Mouse (Mus musculus): ENCODE measurements at regions not wholly inside any gene's neighbourhood (a gene's known extent, or its start where the extent isn't known, plus 50 kb on each side); places are given as distances from the start of the nearest gene placed in this dataset.

DNA sequence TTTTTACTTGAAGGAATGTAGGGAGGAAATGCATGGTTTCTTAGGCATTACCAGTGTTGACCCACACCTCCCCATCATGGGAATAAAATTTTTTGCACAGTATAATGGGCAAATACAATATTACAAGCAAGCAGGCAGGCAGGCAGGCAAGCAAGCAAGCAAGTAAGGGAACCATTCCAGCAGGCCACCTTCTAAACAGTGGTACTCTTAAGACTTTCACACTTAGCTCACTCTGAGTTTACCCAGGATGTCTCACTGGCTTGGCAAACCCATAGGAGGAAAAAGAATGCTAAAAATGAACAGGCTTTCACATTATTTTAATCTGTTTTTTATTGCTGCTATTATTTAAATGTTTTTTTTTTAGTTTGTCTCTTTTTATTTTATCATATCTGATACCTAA lies 187.9 kb downstream of the Thbs2 start:
- intact Hi-C loops (cut with DNase I): no loop called here
- peak in 1 of 2 experiments; percentile 23 for DNase-seq (ENCODE audit: low spot score in 2 of 2)

GRCm38 (mm10) chr17:14505415-14505814 lies 188.6 kb downstream of the Thbs2 start:
- DNase-seq (ENCODE audit: low spot score in 2 of 2): no peak
- intact Hi-C loops (cut with DNase I): no loop called here

DNA sequence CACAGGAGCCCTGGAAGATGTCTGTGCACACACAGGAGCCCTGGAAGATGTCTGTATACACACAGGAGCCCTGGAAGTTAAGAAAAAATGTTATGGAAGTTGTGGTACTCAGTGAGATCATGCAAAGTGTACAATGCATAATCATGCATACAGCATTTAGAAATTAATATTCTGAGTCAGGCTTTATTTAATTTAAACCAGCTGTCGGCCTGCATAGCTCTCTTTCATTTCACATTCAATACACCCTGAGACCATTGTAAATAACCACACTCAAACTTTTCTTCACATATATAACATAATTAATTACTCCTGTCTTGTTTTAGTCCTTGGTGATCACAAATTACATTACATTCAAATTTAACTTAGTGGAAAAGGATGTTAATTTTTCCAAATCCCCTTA lies 190.4 kb downstream of the Thbs2 start:
- no peak for DNase-seq (ENCODE audit: low spot score in 2 of 2)
- intact Hi-C loops (cut with DNase I): no loop called here

GRCm38 (mm10) chr17:14501341-14501740 lies 192.7 kb downstream of the Thbs2 start:
- intact Hi-C loops (cut with DNase I): no loop called here

DNA sequence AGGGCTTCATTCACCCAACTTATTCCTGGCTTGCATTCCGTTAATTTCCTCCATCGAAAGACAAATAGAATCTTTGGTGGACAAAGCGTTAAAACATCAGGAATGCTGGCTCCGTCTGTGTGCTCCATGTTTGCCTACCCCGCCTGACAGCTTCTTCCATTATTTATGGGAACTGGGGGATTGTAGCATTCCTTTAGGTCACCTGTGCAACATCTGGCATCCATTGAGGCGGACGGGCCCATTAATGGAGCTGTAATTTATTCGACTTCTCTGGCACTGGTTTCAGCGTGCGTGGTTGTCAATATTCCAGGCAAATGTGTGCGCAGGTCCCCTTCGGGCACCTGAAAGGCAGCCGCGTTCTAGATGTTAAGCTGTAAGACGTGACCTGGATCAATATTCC lies 196.9 kb downstream of the Thbs2 start:
- intact Hi-C loops (cut with DNase I): no loop called here
- DNase-seq (ENCODE audit: low spot score in 2 of 2): no peak

More at GRCm38 (mm10) chr17:14501341-14501740, 192.7 kb downstream of the Thbs2 start:
- DNase-seq (ENCODE audit: low spot score in 2 of 2): no peak

- DNase-seq (ENCODE audit: low spot score in 2 of 2): no peak
- intact Hi-C loops (cut with DNase I): no loop called here
These were observed 200.2 kb downstream of the Thbs2 start for GRCm38 (mm10) chr17:14493751-14494320.

DNA sequence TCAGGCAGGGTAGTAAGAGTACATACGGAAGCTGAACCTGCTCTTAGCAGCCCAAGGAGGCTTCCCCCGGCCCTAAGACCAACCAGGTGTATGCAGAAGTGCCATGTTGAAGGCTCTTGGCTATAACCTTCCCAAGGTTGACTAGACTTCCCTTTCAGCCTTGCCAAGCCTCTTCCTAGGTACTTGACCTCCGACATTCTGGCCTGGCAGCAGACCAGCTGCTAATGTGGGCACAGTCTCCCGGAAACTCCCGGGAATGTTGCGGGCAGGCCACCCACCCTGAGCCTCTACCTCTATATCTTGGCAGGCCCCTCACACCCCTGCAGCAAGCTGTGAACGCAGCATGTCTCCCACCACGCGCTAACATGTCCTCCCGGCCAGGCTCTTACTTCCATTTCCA lies 201.1 kb downstream of the Thbs2 start:
- intact Hi-C loops (cut with DNase I): no loop called here
- no peak for DNase-seq (ENCODE audit: low spot score in 2 of 2)

- intact Hi-C loops (cut with DNase I): no loop called here
- DNase-seq (ENCODE audit: low spot score in 2 of 2): no peak
These were observed 202.4 kb downstream of the Smoc2 start for GRCm38 (mm10) chr17:14481746-14482145.

DNA sequence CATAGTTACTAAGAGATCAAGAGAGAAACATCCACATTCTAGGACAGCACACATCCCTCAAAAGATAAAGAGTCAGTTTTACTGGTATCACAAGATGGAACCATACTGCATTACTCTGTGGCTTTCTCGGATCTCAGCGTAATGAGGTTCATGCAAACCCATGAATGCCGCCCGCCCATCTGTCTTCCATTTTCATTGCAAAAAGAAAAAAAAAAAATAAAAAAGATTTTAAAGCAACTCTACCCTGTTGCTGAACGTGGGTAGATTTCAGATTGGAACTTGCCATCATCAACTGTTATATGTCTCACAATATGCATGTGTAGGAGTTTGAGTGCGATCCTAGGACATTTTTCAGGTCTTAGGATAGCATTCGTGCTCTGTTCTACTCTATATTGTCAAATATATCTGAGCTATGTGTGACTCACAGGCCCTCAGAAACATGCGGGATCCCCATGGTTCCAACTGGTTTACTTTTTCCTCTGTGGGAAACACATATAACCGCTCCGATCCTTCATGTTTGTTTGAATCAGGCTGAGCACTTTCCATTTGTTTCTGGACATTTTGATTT lies 199.7 kb downstream of the Smoc2 start:
- intact Hi-C loops (cut with DNase I): no loop called here
- DNase-seq (ENCODE audit: low spot score in 2 of 2): peak; percentile 35 to 38

- intact Hi-C loops (cut with DNase I): no loop called here
- DNase-seq (ENCODE audit: low spot score in 2 of 2): no peak
These were observed 197.4 kb downstream of the Smoc2 start for GRCm38 (mm10) chr17:14476707-14477106.

- intact Hi-C loops (cut with DNase I): no loop called here
- DNase-seq (ENCODE audit: low spot score in 2 of 2): no peak
These were observed 196.7 kb downstream of the Smoc2 start for GRCm38 (mm10) chr17:14475778-14476647.

DNA sequence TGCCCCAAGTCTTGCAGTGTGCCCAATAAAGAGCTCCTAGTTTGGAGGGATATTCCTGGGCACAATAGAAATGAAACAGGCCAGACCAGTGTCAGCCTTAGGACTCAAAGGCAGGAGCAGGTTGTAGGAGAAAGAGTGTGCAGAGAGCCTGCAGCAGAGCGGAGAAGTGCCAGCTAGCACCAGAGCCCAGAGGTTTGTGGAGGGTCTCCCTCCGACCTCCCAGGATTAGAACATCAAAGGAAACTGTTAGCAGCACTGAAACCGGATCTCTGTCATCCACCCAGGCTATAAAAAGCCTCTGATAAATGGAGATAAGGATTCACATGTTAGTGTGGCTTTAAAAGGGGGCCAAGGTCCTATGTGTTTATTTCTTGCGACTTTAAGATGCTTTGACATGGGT lies 196.0 kb downstream of the Smoc2 start:
- intact Hi-C loops (cut with DNase I): no loop called here
- DNase-seq (ENCODE audit: low spot score in 2 of 2): no peak

DNA sequence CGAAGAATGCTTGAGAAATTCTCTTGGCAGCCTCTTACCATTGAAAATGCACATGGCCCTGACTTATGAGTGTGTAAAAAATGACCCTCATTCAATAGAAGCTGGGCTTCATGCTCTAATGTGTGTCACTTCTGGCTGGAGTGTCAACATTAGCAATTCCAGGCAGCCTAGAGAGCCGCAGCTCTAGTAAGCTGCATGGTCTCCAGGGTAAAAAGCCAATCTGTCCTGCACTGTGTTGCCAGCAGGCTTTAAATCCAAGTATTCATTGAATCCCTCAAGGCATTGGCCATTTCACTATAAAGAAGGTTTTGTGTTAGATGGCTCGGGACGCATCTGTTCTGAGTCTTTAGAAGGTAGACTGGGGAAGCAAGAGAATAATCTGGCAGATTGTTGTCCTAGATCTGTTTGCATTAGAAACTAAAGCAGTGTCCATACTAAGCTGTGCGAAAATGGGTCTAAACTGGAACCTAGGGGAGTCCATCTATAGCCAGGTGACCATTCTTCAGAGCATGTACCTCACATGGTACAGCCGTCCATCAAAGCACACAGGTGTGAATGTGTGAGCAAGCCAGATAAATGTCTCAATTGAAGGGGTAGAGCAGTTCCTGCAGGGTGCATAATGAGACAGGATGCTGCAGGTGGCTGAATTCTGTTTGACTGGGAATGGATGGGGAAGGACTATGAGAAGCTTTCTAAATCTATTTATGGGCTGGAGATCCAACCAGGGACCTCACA lies 189.6 kb downstream of the Smoc2 start:
- DNase-seq (ENCODE audit: low spot score in 2 of 2): no peak
- intact Hi-C loops (cut with DNase I): no loop called here

DNA sequence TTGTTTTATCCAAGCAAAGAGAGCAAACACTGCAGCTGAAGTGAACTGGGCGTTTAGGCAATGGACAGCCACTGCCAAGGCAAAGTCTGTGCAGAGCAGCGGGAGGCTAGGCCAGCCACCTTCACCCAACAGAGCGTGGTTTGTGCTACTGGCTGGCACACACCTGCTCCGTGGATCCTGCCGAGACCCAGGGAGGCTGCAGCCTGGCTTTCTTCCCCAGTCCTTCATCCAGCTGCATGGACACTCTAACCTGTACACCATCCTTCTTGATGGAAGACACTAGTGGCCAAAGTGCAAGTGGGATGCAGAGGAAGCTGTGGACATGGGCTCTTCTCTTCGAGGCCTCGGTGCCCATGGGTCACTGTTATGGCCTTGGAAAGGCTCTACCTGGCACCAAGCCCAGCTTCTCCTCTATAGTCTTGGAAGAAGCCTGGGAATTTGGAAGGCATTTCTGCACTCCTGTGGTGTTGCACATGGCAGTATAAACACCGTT lies 176.0 kb downstream of the Smoc2 start:
- intact Hi-C loops (cut with DNase I): no loop called here
- DNase-seq (ENCODE audit: low spot score in 2 of 2): no peak

Measured in left cerebral cortex, postnatal 36 days (tissue).